Mouse (Mus musculus) liver, embryonic 11.5 days (tissue): ENCODE measurements around the gene Fkbp14. TPM values are rescaled to one million over a fixed set of nuclear protein-coding genes. Genes with fewer than 3 reads are reported as not detected.

Experiments
- ATAC-seq: fragments of 200-750 bp; cut with Nextera tagmentation; replicated peaks from 2 replicates; pipeline ENCODE4 v1.8.0; 2017; ENCODE audit warnings: moderate number of reproducible peaks, mild to moderate bottlenecking, moderate TSS enrichment, moderate library complexity; ENCODE audit not compliant: low FRiP score
- DNase-seq: peaks from one replicate; pipeline ENCODE4 v3.0.0-alpha.2; 2017; ENCODE audit warnings: low spot score
- H3K27ac ChIP-seq: fragments of 300-500 bp; sonication (generic); 2 replicates; pipeline ENCODE4 v1.5.1; 2014; ENCODE audit warnings: mild to moderate bottlenecking, low read depth, low read length, control low read depth
- H3K27me3 ChIP-seq: fragments of 300-500 bp; sonication (generic); replicated peaks from 2 replicates; pipeline ENCODE4 v1.6.1; 2014; ENCODE audit warnings: low read length, mixed read lengths; ENCODE audit not compliant: control insufficient read depth, insufficient read depth
- H3K36me3 ChIP-seq: fragments of 300-500 bp; sonication (generic); 2 replicates; pipeline ENCODE4 v1.6.1; 2014; ENCODE audit warnings: mild to moderate bottlenecking, low read length, moderate library complexity, mixed read lengths; ENCODE audit not compliant: control insufficient read depth, insufficient read depth
- H3K4me1 ChIP-seq: fragments of 300-500 bp; sonication (generic); replicated peaks from 2 replicates; pipeline ENCODE4 v1.6.1; 2014; ENCODE audit warnings: low read length, mixed read lengths; ENCODE audit not compliant: control insufficient read depth, insufficient read depth
- H3K4me2 ChIP-seq: fragments of 300-500 bp; sonication (generic); 2 replicates; pipeline ENCODE4 v1.6.1; 2014; ENCODE audit warnings: mild to moderate bottlenecking, control low read depth, moderate library complexity
- H3K4me3 ChIP-seq: fragments of 300-500 bp; sonication (generic); 2 replicates; pipeline ENCODE4 v1.5.1; 2014; ENCODE audit warnings: low read depth, low read length, control low read depth
- H3K9ac ChIP-seq: fragments of 300-500 bp; sonication (generic); 2 replicates; pipeline ENCODE4 v1.6.1; 2014; ENCODE audit warnings: low read depth, low read length, control low read depth
- H3K9me3 ChIP-seq: fragments of 300-500 bp; sonication (generic); 2 replicates; pipeline ENCODE4 v1.6.1; 2016; ENCODE audit warnings: low read length, inconsistent platforms, mixed read lengths; ENCODE audit not compliant: control insufficient read depth
- WGBS: fragments of 180-500 bp; shearing (Covaris S2); extraction: QIAGEN DNeasy Blood & Tissue Kit; methylation state at CpG from one replicate; pipeline ENCODE4 v1.1.7; 2014; 5-methylcytosine and 5-hydroxymethylcytosine counted together
- polyA plus RNA-seq: library from polyadenylated mRNA; unstranded; fragments of >200 nt; fragmentation: Nextera tagmentation; extraction: Ambion mirVana; gene quantifications from 2 replicates; pipeline ENCODE4 v1.2.1, GENCODE M21; 2014

Fkbp14 gene
- polyA plus RNA-seq, 1 experiment from 2014 or later, result 11.9 TPM

DNA sequence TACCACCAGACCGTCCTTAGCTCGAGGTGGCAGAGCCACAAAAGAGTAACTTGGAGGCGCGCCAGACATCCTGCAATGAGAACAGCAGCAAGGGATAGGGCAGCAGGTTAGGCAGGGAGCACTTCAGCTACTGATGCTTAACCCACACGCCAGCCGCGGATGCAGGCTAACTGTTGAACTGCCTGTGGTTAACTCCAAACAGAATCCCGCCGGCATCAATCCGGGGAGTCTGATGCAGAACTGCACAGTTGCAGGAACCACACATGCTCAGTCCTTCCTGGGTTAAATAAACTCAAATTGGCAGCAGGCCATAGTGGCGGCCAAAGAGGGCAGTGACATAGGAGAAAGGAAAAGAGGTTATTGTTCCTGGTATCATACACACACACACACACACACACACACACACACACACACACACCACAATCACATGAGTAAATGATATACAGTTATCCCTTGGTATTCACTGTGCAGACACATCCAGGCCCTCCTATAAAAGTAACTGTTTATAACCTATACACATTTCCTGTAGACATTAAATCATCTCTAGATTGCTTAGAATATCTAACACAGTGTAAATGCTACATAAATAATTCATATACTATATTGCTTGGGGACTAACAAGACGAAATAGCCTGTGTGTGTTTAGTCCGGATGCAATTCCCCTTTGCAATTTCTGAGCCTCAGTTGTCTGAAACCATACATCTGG lies 48.6 kb downstream of the Fkbp14 start:
- H3K4me2 ChIP-seq, result no peak overlapping the region
- no peaks in the 10 kb centered on the region for H3K9me3 ChIP-seq

DNA sequence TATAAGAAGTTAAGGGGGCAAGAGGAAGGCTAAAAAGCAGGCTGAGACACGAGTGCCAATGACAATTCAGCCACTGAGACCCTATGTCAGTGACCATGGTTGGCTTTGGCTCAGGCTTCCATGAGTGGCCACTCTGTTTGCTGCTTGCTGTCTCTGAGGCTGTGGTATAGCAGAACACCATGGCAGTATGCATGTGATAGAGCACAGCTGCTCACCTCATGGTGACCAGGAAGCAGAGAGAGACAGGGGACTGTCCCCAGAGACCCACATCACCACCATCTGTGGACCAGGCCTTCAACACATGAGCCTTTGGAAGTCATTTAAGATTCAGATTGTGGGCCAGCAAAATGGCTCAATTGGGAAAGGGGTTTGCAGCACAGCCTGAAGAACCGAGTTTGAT lies 53.5 kb downstream of the Fkbp14 start:
- no peaks in the 10 kb centered on the region for H3K36me3 ChIP-seq
- H3K4me2 ChIP-seq, result no peak overlapping the region
- no peaks in the 10 kb centered on the region for H3K27me3 ChIP-seq
- ATAC-seq, result no peak
- no peak overlapping the region for H3K9ac ChIP-seq
- no peaks in the 10 kb centered on the region for H3K4me1 ChIP-seq
- no peak overlapping the region for H3K27ac ChIP-seq
- no peaks in the 10 kb centered on the region for H3K9me3 ChIP-seq
- H3K4me3 ChIP-seq, result no peak overlapping the region
- 69% methylated on average over 2 of the region's 2 CpGs for WGBS
- no peak for DNase-seq

More for the DNA sequence above, 48.6 kb downstream of the Fkbp14 start:
- H3K4me3 ChIP-seq, result no peak overlapping the region
- no peaks in the 10 kb centered on the region for H3K27me3 ChIP-seq
- ATAC-seq (no peak), DNase-seq (no peak)
- H3K36me3 ChIP-seq, result no peaks in the 10 kb centered on the region
- H3K27ac ChIP-seq, result no peak overlapping the region
- no peak overlapping the region for H3K9ac ChIP-seq
- 81% methylated on average over 13 of the region's 13 CpGs for WGBS
- H3K4me1 ChIP-seq, result no peaks in the 10 kb centered on the region

DNA sequence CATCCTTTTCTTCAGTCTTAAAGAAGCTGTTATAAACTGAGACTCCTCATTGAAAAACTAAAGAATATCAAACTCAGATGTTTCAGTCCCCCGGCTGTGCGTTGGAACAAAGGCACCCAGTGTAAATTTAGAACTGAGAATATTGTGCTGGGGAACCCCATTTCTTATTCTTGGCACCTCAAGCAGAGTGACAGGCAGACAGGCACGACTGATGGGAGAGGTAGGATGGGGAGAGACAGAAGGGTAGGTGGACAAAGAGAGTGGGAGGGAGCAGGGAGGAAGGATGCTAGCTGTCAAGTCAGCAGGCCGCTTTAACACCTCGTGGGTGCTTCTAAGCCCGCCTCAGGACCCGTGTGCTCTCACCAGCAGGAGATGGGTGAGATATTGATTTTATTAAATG lies 54.3 kb downstream of the Fkbp14 start:
- 78% methylated on average over 7 of the region's 7 CpGs for WGBS
- H3K4me2 ChIP-seq, result no peak overlapping the region
- no peak overlapping the region for H3K9ac ChIP-seq
- no peak overlapping the region for H3K4me3 ChIP-seq
- H3K27me3 ChIP-seq, result no peaks in the 10 kb centered on the region
- no peak for DNase-seq
- no peaks in the 10 kb centered on the region for H3K9me3 ChIP-seq
- no peak for ATAC-seq
- H3K36me3 ChIP-seq, result no peaks in the 10 kb centered on the region
- no peaks in the 10 kb centered on the region for H3K4me1 ChIP-seq
- H3K27ac ChIP-seq, result no peak overlapping the region

DNA sequence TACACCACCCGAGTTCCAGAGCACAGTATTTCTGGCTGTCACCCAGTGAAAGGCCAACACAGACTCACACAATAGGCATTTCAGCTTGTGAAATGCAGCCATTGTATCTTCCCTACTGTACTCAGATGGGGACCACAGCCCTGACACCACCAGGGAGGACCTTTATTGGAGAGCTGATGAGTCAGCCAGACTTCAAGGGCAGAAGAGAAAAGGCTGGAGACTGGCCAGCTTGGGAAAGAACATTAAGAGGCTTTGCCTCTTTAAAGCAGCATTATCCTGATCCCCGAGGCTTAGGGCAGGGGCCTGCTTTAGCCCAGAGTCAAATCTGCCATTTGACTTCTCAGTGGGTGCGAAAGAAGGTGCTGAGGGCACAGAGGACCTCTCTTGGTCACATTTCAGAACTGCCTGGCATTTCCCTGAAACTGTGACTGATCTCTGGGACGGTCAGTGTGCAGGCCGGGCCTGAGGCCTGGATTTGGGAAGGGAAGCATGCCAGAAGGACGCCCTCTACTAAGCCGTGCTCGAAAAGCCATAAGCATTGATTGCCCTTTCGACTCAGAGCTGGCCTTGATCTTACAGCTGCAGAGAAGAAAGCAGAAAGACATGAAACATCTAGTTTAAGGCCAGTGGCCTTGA lies 56.7 kb downstream of the Fkbp14 start:
- Histone ChIP-seq H3K27me3 (no peaks in the 10 kb centered on the region), H3K4me2 (no peak overlapping the region), H3K4me1 (no peaks in the 10 kb centered on the region), H3K27ac (no peak overlapping the region), H3K9me3 (no peaks in the 10 kb centered on the region), H3K36me3 (no peaks in the 10 kb centered on the region), H3K9ac (no peak overlapping the region), H3K4me3 (no peak overlapping the region)
- no peak for ATAC-seq
- WGBS, result 76% methylated on average over 9 of the region's 9 CpGs
- no peak for DNase-seq

DNA sequence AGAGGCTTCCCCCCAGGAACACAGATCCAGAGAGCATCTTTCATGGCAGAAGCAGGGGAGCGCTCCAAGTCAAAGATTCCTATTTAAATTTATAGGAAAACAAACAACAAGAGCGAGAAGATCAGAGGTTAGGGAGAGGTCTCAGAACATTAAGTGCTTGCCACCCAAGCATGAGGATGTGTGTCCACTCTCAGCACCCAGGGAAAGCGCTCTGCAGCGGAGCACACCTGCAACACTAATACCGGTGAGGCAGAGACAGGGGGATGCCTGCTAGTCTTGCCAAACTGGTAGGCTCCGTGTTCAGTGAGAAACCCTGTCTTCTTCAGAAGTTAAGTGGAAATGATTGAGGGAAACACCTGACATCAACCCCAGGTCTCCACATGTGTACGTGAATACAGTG lies 57.7 kb downstream of the Fkbp14 start:
- H3K9ac ChIP-seq, result no peak overlapping the region
- H3K9me3 ChIP-seq, result no peaks in the 10 kb centered on the region
- H3K4me2 ChIP-seq, result no peak overlapping the region
- H3K27ac ChIP-seq, result no peak overlapping the region
- WGBS, result 88% methylated on average over 7 of the region's 7 CpGs
- no peak overlapping the region for H3K4me3 ChIP-seq
- ATAC-seq, result no peak
- H3K27me3 ChIP-seq, result 0 out of 2 replicates have a peak, but pooled peaks cover 2% of the 10 kb centered on the region
- no peaks in the 10 kb centered on the region for H3K36me3 ChIP-seq
- H3K4me1 ChIP-seq, result no peaks in the 10 kb centered on the region
- DNase-seq, result no peak

DNA sequence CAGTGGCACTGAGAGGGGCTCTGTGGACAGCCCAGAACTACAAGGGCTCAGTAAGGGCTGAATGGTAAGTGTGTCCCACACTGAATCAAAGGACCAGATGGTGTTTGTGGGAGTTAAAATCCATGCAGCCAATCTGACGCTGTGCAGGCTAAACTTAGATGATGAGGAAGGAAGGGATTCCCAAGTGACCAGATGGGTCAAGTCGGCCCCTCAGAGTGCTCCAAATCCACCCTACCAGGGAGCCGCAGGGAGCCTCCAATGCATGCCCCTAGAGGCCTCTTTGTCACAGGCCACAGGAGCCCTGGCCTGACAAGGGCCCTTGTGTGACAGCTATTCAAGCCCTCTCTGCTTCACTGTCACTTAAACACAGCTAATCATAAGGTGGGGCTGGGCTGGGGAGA lies 58.3 kb downstream of the Fkbp14 start:
- WGBS, result 48% methylated on average over 3 of the region's 3 CpGs
- Histone ChIP-seq H3K9me3 (no peaks in the 10 kb centered on the region), H3K4me1 (no peaks in the 10 kb centered on the region), H3K36me3 (no peaks in the 10 kb centered on the region), H3K4me3 (no peak overlapping the region), H3K4me2 (no peak overlapping the region), H3K27me3 (0 out of 2 replicates have a peak, but pooled peaks cover 2% of the 10 kb centered on the region), H3K27ac (no peak overlapping the region), H3K9ac (no peak overlapping the region)
- ATAC-seq, result no peak
- no peak for DNase-seq

DNA sequence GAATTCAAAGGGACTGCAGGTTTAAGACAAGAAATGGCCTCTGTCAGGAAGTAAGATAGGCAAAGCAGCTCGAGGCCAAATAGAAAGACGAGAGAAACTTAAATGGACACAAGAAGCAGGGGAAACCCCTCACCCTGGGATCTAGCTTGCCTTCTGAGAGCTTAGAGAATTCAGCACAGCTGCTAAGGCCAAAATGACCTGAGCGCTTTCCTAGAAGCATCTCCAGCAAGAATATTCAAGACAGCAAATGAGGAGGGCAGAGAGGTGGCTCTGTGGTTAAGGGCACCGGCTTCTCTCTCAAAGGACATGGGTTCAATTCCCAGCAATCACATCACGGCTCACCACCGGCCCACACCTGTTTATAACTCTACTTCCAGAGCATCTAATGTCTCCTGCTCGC lies 60.1 kb downstream of the Fkbp14 start:
- Histone ChIP-seq H3K4me1 (no peaks in the 10 kb centered on the region), H3K4me3 (no peak overlapping the region), H3K4me2 (no peak overlapping the region), H3K36me3 (no peaks in the 10 kb centered on the region), H3K27me3 (0 out of 2 replicates have a peak, but pooled peaks cover 2% of the 10 kb centered on the region), H3K9ac (no peak overlapping the region), H3K27ac (no peak overlapping the region), H3K9me3 (no peaks in the 10 kb centered on the region)
- ATAC-seq (no peak), DNase-seq (no peak)
- 69% methylated on average over 7 of the region's 7 CpGs for WGBS

DNA sequence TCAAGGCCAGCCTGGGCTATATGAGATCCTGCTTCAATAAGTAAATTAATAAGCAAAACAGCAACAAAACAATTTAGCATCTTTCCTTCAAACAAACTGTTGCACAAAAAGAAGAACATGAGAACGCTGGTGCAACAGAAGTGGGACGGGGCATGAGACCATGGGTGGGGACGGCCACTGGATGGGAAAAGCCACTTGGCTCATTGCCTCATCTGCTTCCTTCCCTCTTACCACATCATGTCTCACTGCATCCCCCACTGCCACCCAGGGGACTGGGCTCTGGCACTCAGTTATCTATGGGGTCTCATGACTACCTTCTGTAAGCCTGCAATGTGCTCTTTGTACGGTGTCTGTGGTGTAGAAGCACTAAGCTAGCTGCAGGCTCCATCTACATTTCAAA lies 61.6 kb downstream of the Fkbp14 start:
- no peak overlapping the region for H3K9ac ChIP-seq
- ATAC-seq, result no peak

DNA sequence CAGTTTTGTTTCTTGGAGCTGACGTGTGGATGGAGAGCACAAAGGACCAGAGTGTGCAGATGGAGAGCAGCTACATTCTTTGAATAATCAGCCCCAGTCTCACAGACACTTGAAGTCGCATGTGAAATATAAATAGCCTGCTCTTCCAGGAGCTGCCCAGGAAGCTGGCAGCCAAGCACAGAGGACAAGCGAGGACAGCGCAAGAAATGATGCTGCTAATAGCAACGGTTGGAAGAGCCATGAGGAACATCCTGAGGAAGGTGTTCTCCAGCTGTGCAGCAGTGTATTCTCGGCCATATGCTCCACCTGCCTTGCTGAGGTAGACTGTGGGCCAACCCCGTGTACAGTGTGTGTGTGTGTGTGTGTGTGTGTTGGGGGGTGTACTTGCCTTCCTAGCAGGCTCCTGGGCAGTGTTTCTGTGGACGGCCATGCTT lies 66.0 kb downstream of the Fkbp14 start:
- Histone ChIP-seq H3K4me2 (no peak overlapping the region), H3K27ac (no peak overlapping the region), H3K9ac (no peak overlapping the region), H3K36me3 (no peaks in the 10 kb centered on the region), H3K4me1 (peaks cover 6% of the 10 kb centered on the region; the same call in 1 of the 2 replicates), H3K9me3 (no peaks in the 10 kb centered on the region), H3K4me3 (no peak overlapping the region), H3K27me3 (0 out of 2 replicates have a peak, but pooled peaks cover 2% of the 10 kb centered on the region)
- ATAC-seq (no peak), DNase-seq (no peak)
- 62% methylated on average over 8 of the region's 8 CpGs for WGBS

More for the DNA sequence above, 61.6 kb downstream of the Fkbp14 start:
- Histone ChIP-seq H3K4me1 (no peaks in the 10 kb centered on the region), H3K4me2 (no peak overlapping the region), H3K9me3 (no peaks in the 10 kb centered on the region), H3K27me3 (0 out of 2 replicates have a peak, but pooled peaks cover 2% of the 10 kb centered on the region), H3K4me3 (no peak overlapping the region), H3K27ac (no peak overlapping the region), H3K36me3 (no peaks in the 10 kb centered on the region)
- WGBS, result 82% methylated on average over 4 of the region's 4 CpGs
- DNase-seq, result no peak
